Mouse (Mus musculus): ENCODE measurements around the gene Fam222a. TPM values are rescaled to one million over a fixed set of nuclear protein-coding genes. Genes with fewer than 3 reads are reported as not detected.

The Fam222a gene
- 1 to 10 TPM; 2.4 to 4.2 TPM for total RNA-seq (2021)

- DNase-seq (ENCODE audit: low spot score) = no peak
- intact Hi-C loops (cut with DNase I) = loop anchor here (2.0 kb wide), 1 partner anchor 107 kb away; no protein-coding TSS in a partner anchor
Measured at GRCm38 (mm10) chr5:114567565-114568197, at the start of gene Fam222a. Fam222a (plus strand) TSS chr5:114568016.

GRCm38 (mm10) chr5:114528355-114528754 is 39.5 kb upstream of the Fam222a start:
- DNase-seq (ENCODE audit: low spot score) = no peak
- intact Hi-C loops (cut with DNase I) = no loop called here

GRCm38 (mm10) chr5:114530337-114530736 is 37.5 kb upstream of the Fam222a start:
- intact Hi-C loops (cut with DNase I) = no loop called here
- DNase-seq (ENCODE audit: low spot score) = no peak

DNA sequence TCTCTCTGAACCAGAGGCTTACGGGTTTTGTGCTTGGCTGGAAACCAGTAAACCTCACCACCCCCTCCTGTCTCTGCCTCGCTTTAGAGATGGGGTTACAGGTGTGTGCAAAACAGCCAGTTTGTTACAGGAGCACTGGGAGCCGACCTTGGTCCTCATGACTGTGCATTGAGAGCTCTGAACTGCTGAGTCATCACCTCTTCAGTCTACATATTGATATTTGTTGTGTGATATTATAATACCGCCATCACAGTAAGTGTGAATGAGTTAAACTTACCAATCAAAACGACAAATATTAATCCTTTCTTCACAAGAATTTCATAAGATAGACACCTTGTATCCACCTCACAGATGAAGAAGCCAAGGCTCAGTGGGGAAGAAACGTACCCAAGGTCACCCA is 35.8 kb upstream of the Fam222a start:
- intact Hi-C loops (cut with DNase I) = no loop called here
- no peak for DNase-seq (ENCODE audit: low spot score)

DNA sequence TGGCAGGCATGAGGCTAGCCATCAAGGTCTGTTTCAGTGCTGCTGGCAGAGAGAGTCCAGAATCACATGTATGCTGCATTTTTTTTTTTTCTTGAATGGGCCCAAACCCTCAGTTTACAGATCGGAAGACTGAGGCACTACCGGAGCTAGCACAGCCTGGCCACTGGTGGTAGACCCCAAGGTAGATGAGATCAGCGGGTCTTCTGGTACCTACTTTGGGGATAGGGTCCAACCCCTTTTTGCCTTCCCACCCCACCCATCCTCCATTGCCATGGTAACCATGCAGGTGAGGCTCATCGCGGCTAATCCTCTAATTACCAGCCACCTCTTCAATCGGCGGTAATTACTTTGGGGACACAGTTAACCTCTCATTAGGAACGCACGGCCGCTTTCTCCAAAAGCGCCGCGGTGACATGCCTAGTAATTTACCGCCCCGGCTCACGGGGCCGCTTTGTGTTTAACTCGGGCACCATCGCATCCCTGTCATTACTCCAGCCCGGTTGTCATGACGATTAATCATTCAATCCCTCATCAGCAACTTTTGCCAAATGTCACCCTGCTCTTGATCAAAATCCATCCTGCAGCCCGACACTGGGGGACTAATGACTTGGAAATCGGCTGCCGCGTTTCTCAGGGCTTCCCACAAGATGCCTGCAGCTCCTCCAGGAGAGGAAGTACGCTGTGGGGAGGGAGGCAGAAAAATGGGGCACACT is 30.4 kb upstream of the Fam222a start:
- DNase-seq (ENCODE audit: low spot score) = no peak

DNA sequence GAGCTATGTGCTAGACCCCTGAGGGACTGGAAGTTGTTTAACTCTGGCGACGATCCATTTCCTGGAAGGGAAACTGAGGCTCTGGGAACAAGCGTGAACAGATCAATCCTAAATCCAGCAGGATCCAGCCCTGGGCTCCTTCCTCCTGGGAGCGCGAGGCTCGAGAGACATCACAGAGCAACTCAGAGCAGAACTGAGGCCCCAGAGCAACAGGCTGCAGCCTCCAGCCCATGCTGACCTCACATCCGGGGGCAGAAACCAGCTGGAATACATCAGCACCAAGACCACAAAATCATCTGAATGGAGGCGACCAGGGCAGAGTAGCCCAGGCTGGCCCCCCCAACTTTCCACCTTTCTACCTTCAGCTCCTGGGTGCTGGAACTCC is 29.8 kb upstream of the Fam222a start:
- intact Hi-C loops (cut with DNase I) = no loop called here
- no peak for DNase-seq (ENCODE audit: low spot score)

More for the DNA sequence above, 30.4 kb upstream of the Fam222a start:
- intact Hi-C loops (cut with DNase I) = no loop called here

- intact Hi-C loops (cut with DNase I) = no loop called here
- DNase-seq (ENCODE audit: low spot score) = no peak
Measured at GRCm38 (mm10) chr5:114538752-114539151, 29.1 kb upstream of the Fam222a start.

DNA sequence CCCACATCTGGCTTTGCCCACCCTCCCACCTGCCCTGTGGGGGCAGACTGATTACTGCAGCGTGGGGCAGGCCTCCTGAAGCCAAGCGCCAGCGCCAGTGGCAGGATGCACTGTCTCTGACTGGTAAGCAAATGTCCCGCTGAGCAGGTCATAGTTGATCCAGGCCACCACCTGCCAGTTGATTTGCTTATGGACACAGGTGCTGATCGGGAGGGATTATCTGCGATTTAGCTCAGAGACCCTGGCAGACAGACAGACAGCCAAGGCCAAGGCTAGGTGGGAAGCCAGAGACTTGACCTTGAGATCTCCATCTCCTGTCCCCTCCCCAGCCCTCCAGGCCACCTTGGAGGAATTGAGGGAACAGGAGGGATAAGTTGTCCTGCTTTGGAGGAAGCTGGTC is 28.1 kb upstream of the Fam222a start:
- intact Hi-C loops (cut with DNase I) = no loop called here

DNA sequence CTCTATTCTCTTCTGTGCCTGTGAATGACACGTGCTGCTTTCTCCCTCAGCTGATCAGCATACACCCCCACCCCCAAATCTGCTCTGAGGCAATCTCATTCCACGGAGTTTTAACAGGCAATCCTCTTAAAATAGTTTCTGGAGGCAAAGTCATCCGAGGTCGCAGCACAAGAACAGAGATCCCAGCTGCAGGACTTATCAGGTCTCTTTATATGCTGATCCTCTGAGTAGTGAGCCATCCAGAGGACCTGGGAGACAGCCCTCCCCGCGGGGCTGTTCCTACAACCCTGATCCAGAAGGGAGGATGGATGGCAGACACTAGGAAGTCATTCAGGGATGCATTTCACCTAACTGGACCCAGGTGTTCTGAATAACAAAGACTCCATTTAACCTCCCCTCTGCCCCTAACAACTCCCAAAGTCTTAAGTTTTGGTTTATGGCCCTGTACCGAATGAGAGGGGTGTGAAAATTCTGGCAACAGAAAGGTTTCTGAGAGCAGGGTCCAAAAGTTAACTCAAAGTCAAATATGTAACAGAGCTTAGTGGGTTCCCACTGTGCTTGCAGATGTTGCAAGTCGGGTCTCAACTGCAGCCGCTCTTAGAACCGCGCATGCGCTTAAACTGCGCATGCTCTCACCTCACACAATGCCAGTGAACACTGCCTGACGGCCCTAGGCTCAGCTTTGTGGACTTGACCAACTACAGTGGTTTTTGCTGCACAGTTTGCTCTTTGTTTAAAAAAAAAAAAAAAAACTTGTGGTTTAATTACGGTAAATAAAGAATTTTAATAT is 26.0 kb upstream of the Fam222a start:
- DNase-seq (ENCODE audit: low spot score) = no peak
- intact Hi-C loops (cut with DNase I) = no loop called here

More for the DNA sequence above, 28.1 kb upstream of the Fam222a start:
- DNase-seq (ENCODE audit: low spot score) = no peak

GRCm38 (mm10) chr5:114543656-114544055 is 24.2 kb upstream of the Fam222a start:
- no peak for DNase-seq (ENCODE audit: low spot score)
- intact Hi-C loops (cut with DNase I) = no loop called here

GRCm38 (mm10) chr5:114544205-114544604 is 23.6 kb upstream of the Fam222a start:
- DNase-seq (ENCODE audit: low spot score) = no peak
- intact Hi-C loops (cut with DNase I) = no loop called here

DNA sequence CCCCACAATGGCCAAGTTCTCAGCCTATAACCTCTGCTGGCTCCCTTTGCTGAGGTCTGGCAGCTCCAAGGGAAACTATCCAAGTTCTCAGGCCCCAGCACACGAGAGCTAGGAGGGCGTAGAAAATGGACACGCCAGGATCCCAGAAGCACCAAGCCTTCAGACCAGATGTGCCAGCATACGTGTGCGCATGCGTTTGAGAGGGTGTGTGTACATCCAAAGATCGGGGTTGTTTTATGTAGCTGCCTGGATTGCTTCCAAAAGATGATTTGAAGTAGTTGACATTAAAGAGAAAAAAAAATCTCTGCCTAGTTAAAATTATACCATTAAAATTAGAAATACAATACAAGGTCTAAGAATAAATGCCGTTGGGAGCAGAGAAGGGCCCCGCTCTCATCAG is 22.7 kb upstream of the Fam222a start:
- intact Hi-C loops (cut with DNase I) = no loop called here
- DNase-seq (ENCODE audit: low spot score) = no peak

DNA sequence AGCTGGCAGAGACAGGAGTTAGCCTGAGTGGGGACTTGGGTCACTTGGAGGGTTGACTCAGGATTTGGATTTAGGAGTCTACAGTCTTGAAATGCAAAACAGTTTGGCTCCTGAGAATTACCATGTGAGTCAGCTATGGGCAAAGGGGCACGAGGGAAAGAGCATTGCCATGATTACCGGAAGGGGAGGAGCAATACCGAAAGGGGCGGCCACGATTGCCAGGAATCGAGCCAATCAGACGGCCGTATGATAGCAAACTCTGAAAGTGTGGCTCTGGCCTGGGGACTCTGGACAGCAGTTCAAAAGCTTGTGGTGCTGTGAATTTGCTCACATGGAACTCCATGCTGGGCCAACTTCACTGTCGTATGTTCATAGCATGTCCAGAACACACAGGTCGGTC is 18.8 kb upstream of the Fam222a start:
- DNase-seq (ENCODE audit: low spot score) = no peak
- intact Hi-C loops (cut with DNase I) = no loop called here

DNA sequence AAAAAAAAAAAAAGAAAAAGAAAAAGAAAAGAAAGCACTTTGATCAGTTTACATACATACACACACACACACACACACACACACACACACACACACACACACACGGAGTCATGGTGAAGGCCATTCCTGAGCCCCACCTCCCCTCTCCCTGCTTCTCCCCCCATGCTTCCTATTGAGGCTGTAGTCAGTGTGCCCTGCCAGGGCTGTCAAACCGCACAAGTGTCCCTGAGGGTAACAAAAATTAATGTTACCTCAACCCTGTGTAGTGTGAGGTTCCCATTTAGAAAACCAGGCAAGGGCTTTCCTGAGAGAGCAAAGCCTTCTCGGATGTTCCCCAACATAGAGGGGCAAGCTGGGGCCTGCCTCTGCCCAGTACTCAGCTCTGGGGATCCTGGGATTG is 18.0 kb upstream of the Fam222a start:
- intact Hi-C loops (cut with DNase I) = no loop called here
- DNase-seq (ENCODE audit: low spot score) = no peak

- intact Hi-C loops (cut with DNase I) = no loop called here
- DNase-seq (ENCODE audit: low spot score) = no peak
Measured at GRCm38 (mm10) chr5:114550431-114550830, 17.4 kb upstream of the Fam222a start.

DNA sequence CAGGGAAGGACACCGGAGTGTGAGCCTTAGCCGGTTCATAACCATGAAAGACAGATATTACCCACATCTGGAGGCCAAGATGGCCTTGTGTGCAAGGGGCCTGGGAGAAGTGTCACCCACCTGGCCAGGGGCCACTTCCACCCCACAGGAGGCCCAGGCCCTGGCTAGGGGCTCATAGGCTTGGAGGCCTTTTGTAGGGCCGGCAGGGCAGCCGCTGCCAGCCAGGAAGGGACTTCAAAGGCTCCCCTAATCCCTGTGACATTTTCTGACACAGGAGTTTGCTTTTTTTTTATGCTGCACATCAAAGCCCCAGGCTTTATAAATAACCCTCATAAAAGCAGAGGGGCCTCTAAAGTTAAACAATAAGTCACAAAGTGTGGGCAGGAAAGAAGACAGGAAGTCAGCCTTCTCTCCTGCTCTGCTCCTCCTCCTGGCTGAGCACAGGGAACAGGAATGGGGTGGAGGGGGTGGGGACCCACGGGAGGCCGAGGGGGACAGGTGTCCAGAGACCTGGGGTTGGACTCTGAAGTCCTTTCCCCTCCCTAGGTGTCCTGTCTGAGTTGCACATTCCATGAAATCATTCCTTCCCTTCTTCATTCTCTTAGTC is 16.8 kb upstream of the Fam222a start:
- intact Hi-C loops (cut with DNase I) = no loop called here
- DNase-seq (ENCODE audit: low spot score) = no peak

GRCm38 (mm10) chr5:114552507-114553208 is 15.2 kb upstream of the Fam222a start:
- intact Hi-C loops (cut with DNase I) = no loop called here

GRCm38 (mm10) chr5:114553706-114554105 is 14.1 kb upstream of the Fam222a start:
- intact Hi-C loops (cut with DNase I) = no loop called here
- no peak for DNase-seq (ENCODE audit: low spot score)

More at GRCm38 (mm10) chr5:114552507-114553208, 15.2 kb upstream of the Fam222a start:
- DNase-seq (ENCODE audit: low spot score) = no peak

GRCm38 (mm10) chr5:114555424-114555823 is 12.4 kb upstream of the Fam222a start:
- intact Hi-C loops (cut with DNase I) = no loop called here
- DNase-seq (ENCODE audit: low spot score) = no peak

DNA sequence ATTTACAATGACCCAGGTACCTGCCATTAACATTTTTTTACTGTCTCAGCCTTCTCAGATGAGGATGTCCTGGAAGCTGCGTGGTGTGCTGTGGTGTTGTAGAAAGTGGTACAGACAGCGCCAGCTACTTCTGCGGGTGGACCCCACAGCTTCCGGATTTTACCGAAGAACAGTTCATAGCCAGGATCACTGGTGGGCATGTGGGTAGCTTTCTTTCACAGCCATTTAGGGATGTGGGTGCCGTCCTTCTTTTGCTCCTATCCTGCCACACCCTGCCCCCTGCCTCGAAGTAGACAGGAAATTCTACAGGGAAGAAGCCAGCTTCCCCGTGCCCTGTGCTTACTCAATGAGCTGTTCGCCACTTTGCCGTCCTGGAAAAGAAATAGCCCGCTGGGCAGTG is 11.7 kb upstream of the Fam222a start:
- intact Hi-C loops (cut with DNase I) = no loop called here

More for the DNA sequence above, 11.7 kb upstream of the Fam222a start:
- no peak for DNase-seq (ENCODE audit: low spot score)
